Mouse (Mus musculus): ENCODE measurements around the gene Fthl17f.
"Not testable (repeated sequence)": the region's sequence is repeated elsewhere in the genome, so short reads cannot be mapped to it uniquely, and the experiment has no call there.

DNA sequence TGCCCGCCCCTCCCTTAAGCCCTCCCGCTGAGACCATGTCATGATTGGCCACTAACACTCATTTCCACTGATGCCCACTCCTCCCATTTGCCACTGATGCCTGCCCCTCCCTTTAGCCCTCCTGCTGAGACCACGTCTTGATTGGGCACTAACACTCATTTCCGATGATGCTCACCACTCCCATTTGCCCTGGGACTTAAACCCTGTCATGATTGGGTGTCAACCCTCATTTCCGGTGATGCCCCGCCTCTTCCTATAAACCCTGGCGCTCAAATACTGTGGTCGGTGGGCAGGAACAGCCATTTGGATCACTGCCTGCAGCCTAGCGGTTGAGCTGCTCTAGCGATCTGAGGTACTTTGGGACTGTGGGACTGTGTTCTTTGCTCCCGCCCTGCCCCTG lies at the start of gene Fthl17f:
- not testable (repeated sequence) for TF ChIP-seq GATA1, TAL1 (IDR thresholded peaks at IDR 0.05; ENCODE audit: low read length)
